In genomic region chr11:22978215-22978614, GRCm38 (mm10) we compare ENCODE assay signal across 18 mouse cellular contexts. TPM values are rescaled to one million over a fixed set of nuclear protein-coding genes. Genes with fewer than 3 reads are reported as not detected.
"Had no signal": no experiment of that assay in that cellular context is flagged by ENCODE, and none has a peak within 500 bp of the region (broad histone marks: within the 10 kb centered on the region; RNA-seq: fewer than 3 reads in every experiment).

No protein-coding gene starts in this region.

- H3K27ac ChIP-seq: kidney, postnatal 0 days; limb, embryonic 13.5 days; liver, embryonic 14.5 days; macrophage; midbrain, embryonic 13.5 days; neural tube, embryonic 12.5 days; stomach, embryonic 15.5 days had no signal

- H3K9me3 ChIP-seq: stomach, embryonic 15.5 days had no signal

- H3K27me3 ChIP-seq: limb, embryonic 13.5 days; midbrain, embryonic 13.5 days; neural tube, embryonic 12.5 days; stomach, embryonic 15.5 days had no signal

- DNase-seq: kidney, adult 11 months; kidney, adult 9 months; kidney, postnatal 36 days; layer of hippocampus, adult 9-11 months; layer of hippocampus, postnatal 36 days; lung, embryonic 14.5 days; lung, postnatal 10 days; right cerebral cortex, postnatal 14 days; thymus, adult 2 months; thymus, postnatal 25 days had no signal

- H3K9ac ChIP-seq: limb, embryonic 13.5 days; liver, embryonic 14.5 days; lung, embryonic 14.5 days; midbrain, embryonic 13.5 days; neural tube, embryonic 12.5 days; stomach, embryonic 15.5 days had no signal

- H3K4me2 ChIP-seq: limb, embryonic 13.5 days; lung, embryonic 14.5 days; midbrain, embryonic 13.5 days; neural tube, embryonic 12.5 days; stomach, embryonic 15.5 days had no signal

- H3K4me3 ChIP-seq: limb, embryonic 13.5 days; midbrain, embryonic 13.5 days; neural tube, embryonic 12.5 days; stomach, embryonic 15.5 days had no signal

- ATAC-seq: midbrain, embryonic 13.5 days had no signal

RNA-seq across cellular contexts. Expression of gene Gm28048, which starts 3.7 kb away (rescaled TPM):
- polyA plus RNA-seq: liver, adult 2 months; thymus, adult 2 months had no signal
